Mouse (Mus musculus) heart, postnatal 0 days (tissue): Measurements from ENCODE around the gene Strn3.

Source experiments
- CTCF ChIP-seq: IDR thresholded peaks from 2 replicates; pipeline ENCODE4 v1.5.1; 2016; ENCODE audit warnings: antibody characterized with exemption, control low read depth, low read depth
- EP300 ChIP-seq: IDR thresholded peaks from 2 replicates; pipeline ENCODE4 v1.6.1; 2016; ENCODE audit warnings: antibody characterized with exemption, low read depth

- TF ChIP-seq CTCF (no peak), EP300 (no peak)
These were observed 38.1 kb upstream of the Strn3 start for GRCm38 (mm10) chr12:51729827-51730226.
